Mouse (Mus musculus): ENCODE results near the gene Spa17. TPM values are rescaled to one million over a fixed set of nuclear protein-coding genes. Genes with fewer than 3 reads are reported as not detected.

Gene Spa17
- total RNA-seq, 4 experiments from 2014 or later: 1.6 to 3.1 (median 2.2) TPM

- DNase-seq (ENCODE audit: low spot score in 2 of 2): no peak
Observed at GRCm38 (mm10) chr9:37567019-37567418, 46.5 kb downstream of the Spa17 start.

GRCm38 (mm10) chr9:37563805-37564204 lies 49.7 kb downstream of the Spa17 start:
- DNase-seq (ENCODE audit: low spot score in 2 of 2): no peak

- DNase-seq (ENCODE audit: low spot score in 2 of 2): no peak
Observed at GRCm38 (mm10) chr9:37560617-37561016, 52.9 kb downstream of the Spa17 start.

- no peak for DNase-seq (ENCODE audit: low spot score in 2 of 2)
Observed at GRCm38 (mm10) chr9:37556366-37556765, 57.2 kb downstream of the Spa17 start.

GRCm38 (mm10) chr9:37554838-37555748 lies 58.4 kb downstream of the Spa17 start, which contains the start of gene Siae:
Gene Siae (plus strand): TSS chr9:37555698.
- DNase-seq (ENCODE audit: low spot score in 2 of 2): no peak

GRCm38 (mm10) chr9:37554279-37554678 lies 59.2 kb downstream of the Spa17 start:
- DNase-seq (ENCODE audit: low spot score in 2 of 2): no peak

Other genes starting within 250 kb of the Spa17 start
- gene Hepacam, start 246.4 kb downstream of the Spa17 start, total RNA-seq (2022): under 1 TPM in 1 of 4 experiments, not detected in 3; 0.21 TPM
- 1 to 10 TPM; 6.8 to 9.2 (median 7.1) TPM for gene Robo4, start 211.8 kb downstream of the Spa17 start, total RNA-seq (2022)
- gene Robo3, start 180.5 kb downstream of the Spa17 start, total RNA-seq (2022): not detected
- gene Msantd2, start 124.4 kb downstream of the Spa17 start, total RNA-seq (2022): 1 to 10 TPM; 2.2 to 3.2 (median 2.3) TPM
- 10 to 100 TPM; 11.7 to 19.3 (median 15.3) TPM for gene Esam, start 85.6 kb downstream of the Spa17 start, total RNA-seq (2022)
- gene Vsig2, start 74.5 kb downstream of the Spa17 start, total RNA-seq (2022): 1 to 10 TPM in 1 of 4 experiments, under 1 TPM in 3; 0.70 to 2.1 (median 0.78) TPM
- gene Nrgn, start 60.8 kb downstream of the Spa17 start, total RNA-seq (2022): under 1 TPM; 0.44 to 0.67 (median 0.55) TPM
- gene Siae, start 58.0 kb downstream of the Spa17 start, total RNA-seq (2022): 1 to 10 TPM; 3.5 to 5.0 (median 4.1) TPM
- 10 to 100 TPM; 27.5 to 33.7 (median 28.8) TPM for gene Tbrg1, start 43.6 kb upstream of the Spa17 start, total RNA-seq (2022)
- gene Panx3, start 55.5 kb upstream of the Spa17 start, total RNA-seq (2022): not detected
- gene Olfr160, start 102.5 kb upstream of the Spa17 start, total RNA-seq (2022): not detected
- not detected for gene Olfr874, start 131.4 kb upstream of the Spa17 start, total RNA-seq (2022)
- not detected for gene Olfr875, start 158.1 kb upstream of the Spa17 start, total RNA-seq (2022)
- gene Olfr876, start 189.3 kb upstream of the Spa17 start, total RNA-seq (2022): not detected
- gene Olfr877, start 240.5 kb upstream of the Spa17 start, total RNA-seq (2022): not detected

Data from gastrocnemius, adult 8-10 months (tissue).